Mouse (Mus musculus): ENCODE measurements around the gene Gm12569. TPM values are rescaled to one million over a fixed set of nuclear protein-coding genes. Genes with fewer than 3 reads are reported as not detected.

Gm12569 gene
- polyA plus RNA-seq, 1 experiment from 2014 or later = not detected

DNA sequence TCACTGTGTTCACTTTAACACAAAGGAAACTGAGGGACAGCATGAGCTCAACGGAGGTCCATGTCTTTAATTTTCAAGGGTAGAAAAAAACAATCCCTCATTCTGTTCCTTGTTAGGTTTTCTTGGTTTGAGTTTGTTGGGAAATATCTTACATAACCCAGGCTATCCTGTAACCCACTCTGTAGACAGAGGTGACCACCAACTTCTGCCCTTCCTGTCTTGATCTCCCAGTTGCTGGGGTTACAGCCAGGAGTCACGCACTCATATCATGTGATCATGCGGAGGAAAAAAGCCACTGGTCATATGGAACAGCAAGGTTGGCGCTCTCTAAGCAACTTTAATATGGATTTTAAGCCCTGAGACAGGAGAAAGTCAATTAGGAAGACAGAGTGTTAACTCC, 36.7 kb downstream of the Gm12569 start:
- H3K4me3 ChIP-seq (ENCODE audit: low read depth, low read length) = no peak overlapping the region
- no peaks in the 10 kb centered on the region for H3K27me3 ChIP-seq (ENCODE audit: control insufficient read depth, insufficient read depth, low read length)
- no peak overlapping the region for H3K27ac ChIP-seq (ENCODE audit: low read depth, low read length)
- no peaks in the 10 kb centered on the region for H3K36me3 ChIP-seq (ENCODE audit: control insufficient read depth, insufficient read depth, low read length)
- H3K4me2 ChIP-seq (replicated peaks; ENCODE audit: low read depth, low read length) = no peak overlapping the region
- 83% methylated on average over 4 of the region's 4 CpGs for WGBS
- no peak for DNase-seq (ENCODE audit: low spot score)
- no peak overlapping the region for H3K9ac ChIP-seq (ENCODE audit: low read depth, low read length)
- no peak for ATAC-seq (ENCODE audit: low FRiP score)
- no peaks in the 10 kb centered on the region for H3K4me1 ChIP-seq (replicated peaks; ENCODE audit: control insufficient read depth, insufficient read depth, low read length)
- H3K9me3 ChIP-seq (ENCODE audit: control insufficient read depth, low read length) = no peaks in the 10 kb centered on the region

DNA sequence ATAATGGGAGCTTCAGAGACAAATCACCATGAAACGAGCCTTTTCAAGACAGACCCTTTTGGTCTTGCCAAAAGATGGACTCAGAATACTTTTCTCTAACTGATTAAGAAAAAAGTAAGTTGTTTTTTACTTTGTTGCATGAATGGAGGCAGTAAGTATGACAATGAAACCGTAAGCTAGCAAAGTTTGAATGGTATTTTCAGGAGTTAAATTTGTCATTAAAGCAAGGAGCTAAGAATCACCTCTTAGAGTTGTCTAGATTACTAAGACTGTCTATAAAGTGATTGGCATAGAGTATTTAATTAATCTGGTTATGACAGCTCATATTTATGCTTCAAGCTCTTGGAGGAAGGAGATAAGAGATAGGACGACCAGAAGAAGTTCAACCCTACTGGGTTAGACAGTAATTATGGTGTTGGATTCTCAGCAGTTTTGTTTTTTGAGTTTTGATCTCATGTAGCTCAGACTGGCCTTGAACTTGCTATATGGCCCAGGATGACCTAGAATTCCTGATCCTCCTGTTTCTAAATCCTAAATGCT, 41.5 kb downstream of the Gm12569 start, which contains the start of gene Clk4:
TSS of gene Clk4 (plus strand) at position 51 of the 540 bp plus-strand sequence.
- H3K4me1 ChIP-seq (replicated peaks; ENCODE audit: control insufficient read depth, insufficient read depth, low read length) = peaks cover 2% of the 10 kb centered on the region; the same call in 1 of the 2 replicates
- 78% methylated on average over 3 of the region's 3 CpGs for WGBS
- ATAC-seq (ENCODE audit: low FRiP score) (no peak), DNase-seq (ENCODE audit: low spot score) (no peak)
- H3K9ac ChIP-seq (ENCODE audit: low read depth, low read length) = peak within 1 kb of the TSS; percentile 74
- peak within 1 kb of the TSS; percentile 91; the same call in 1 of the 2 replicates for H3K27ac ChIP-seq (ENCODE audit: low read depth, low read length)
- H3K4me2 ChIP-seq (replicated peaks; ENCODE audit: low read depth, low read length) = peak within 1 kb of the TSS; percentile 83
- H3K27me3 ChIP-seq (ENCODE audit: control insufficient read depth, insufficient read depth, low read length) = no peaks in the 10 kb centered on the region
- H3K9me3 ChIP-seq (ENCODE audit: control insufficient read depth, low read length) = no peaks in the 10 kb centered on the region
- no peaks in the 10 kb centered on the region for H3K36me3 ChIP-seq (ENCODE audit: control insufficient read depth, insufficient read depth, low read length)
- H3K4me3 ChIP-seq (ENCODE audit: low read depth, low read length) = peak within 1 kb of the TSS; percentile 94

DNA sequence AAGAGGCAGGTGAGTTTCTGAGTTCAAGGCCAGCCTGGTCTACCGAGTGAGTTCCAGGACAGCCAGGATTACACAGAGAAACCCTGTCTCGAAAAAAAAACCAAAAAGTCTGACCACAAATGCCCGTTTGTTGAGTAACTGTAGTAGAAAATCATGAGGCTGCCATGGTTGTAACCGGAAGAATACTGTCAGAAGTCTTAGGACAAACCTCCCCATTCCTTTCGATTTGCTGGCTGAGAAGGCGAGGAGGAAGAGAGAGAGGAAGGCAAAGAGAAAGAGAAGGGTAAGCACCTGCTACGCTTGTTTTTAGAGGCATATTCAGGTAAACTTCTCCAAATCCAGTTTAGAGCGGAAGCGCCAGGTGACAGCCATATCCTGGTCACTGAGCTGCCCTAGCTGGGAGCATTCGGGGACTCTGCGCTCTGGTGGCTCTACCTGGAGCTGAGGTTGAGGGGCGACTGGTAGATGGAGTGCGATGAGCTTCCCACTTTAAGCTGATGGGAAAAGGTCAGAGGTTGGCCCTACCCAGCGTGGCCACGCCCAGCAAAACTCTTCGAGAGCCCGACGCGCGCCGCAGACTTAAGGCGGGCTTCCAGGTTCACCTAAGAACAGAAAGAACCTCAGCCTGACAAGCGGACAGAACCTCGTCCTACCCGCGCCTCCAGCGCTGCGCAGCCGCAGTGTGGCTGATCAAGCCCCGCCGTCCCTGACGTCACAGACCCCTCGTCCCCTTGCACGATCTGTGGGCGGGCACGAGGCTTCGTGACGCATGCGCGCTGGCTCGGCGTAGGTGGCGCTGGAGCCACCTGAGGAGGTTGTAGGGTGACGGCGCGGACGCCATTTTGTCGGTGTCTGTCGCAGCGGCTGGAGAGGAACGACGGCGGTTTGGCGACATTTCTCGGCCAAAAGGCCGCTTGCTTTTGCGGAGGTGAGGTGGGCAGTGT, 42.3 kb downstream of the Gm12569 start, which contains the start of gene BC049762:
TSS of gene BC049762 (minus strand) at position 705 of the 944 bp plus-strand sequence.
- peak within 1 kb of the TSS; percentile 94 for H3K4me3 ChIP-seq (ENCODE audit: low read depth, low read length)
- peak within 1 kb of the TSS; percentile 91 for H3K27ac ChIP-seq (ENCODE audit: low read depth, low read length)
- ATAC-seq (ENCODE audit: low FRiP score) (peak; percentile 99), DNase-seq (ENCODE audit: low spot score) (peak; percentile 99)
- no peaks in the 10 kb centered on the region for H3K9me3 ChIP-seq (ENCODE audit: control insufficient read depth, low read length)
- 9% methylated on average over 57 of the region's 57 CpGs for WGBS
- H3K36me3 ChIP-seq (ENCODE audit: control insufficient read depth, insufficient read depth, low read length) = no peaks in the 10 kb centered on the region
- peak within 1 kb of the TSS; percentile 83 for H3K4me2 ChIP-seq (replicated peaks; ENCODE audit: low read depth, low read length)
- H3K4me1 ChIP-seq (replicated peaks; ENCODE audit: control insufficient read depth, insufficient read depth, low read length) = peaks cover 2% of the 10 kb centered on the region; the same call in 1 of the 2 replicates
- no peaks in the 10 kb centered on the region for H3K27me3 ChIP-seq (ENCODE audit: control insufficient read depth, insufficient read depth, low read length)
- H3K9ac ChIP-seq (ENCODE audit: low read depth, low read length) = peak within 1 kb of the TSS; percentile 97

DNA sequence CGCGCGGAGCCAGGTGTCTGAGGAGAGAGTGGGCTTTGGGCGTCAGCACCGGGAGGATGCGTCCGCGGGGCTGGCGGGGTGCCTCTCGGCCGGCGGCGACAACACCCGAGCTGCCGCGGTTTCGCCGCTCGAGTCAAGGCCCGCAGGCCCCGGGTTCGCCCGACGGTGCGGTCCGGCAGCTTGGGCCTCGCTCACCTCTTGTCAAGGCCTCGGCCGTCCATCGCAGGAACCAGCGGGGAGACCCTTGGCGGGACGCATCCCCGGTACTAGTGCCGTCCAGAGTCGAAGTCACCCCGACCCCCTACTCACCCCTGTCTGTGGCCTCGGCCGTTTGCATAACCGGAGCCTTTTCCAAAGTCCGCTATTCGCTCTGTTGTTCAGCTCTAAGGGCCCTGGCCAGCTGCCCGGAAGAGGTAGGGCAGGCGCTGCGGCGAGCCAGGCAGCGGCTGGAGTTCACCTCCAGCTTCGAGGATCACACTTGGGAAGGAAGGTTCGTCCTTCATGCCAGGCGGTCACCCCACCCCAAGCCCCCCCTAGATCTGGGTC, 43.1 kb downstream of the Gm12569 start:
- Histone ChIP-seq H3K36me3 (ENCODE audit: control insufficient read depth, insufficient read depth, low read length) (no peaks in the 10 kb centered on the region), H3K9me3 (ENCODE audit: control insufficient read depth, low read length) (no peaks in the 10 kb centered on the region), H3K27ac (ENCODE audit: low read depth, low read length) (peak overlapping the region; percentile 91), H3K4me2 (replicated peaks; ENCODE audit: low read depth, low read length) (peak overlapping the region; percentile 83), H3K4me1 (replicated peaks; ENCODE audit: control insufficient read depth, insufficient read depth, low read length) (peaks cover 2% of the 10 kb centered on the region; the same call in 1 of the 2 replicates), H3K4me3 (ENCODE audit: low read depth, low read length) (peak overlapping the region; percentile 94), H3K27me3 (ENCODE audit: control insufficient read depth, insufficient read depth, low read length) (no peaks in the 10 kb centered on the region), H3K9ac (ENCODE audit: low read depth, low read length) (peak overlapping the region; percentile 97)
- no peak for DNase-seq (ENCODE audit: low spot score)
- peak; percentile 76 for ATAC-seq (ENCODE audit: low FRiP score)
- WGBS = under 1% methylated on average over 50 of the region's 50 CpGs

GRCm38 (mm10) chr11:51264352-51264751, 44.1 kb downstream of the Gm12569 start:
- Histone ChIP-seq H3K36me3 (ENCODE audit: control insufficient read depth, insufficient read depth, low read length) (no peaks in the 10 kb centered on the region), H3K4me1 (replicated peaks; ENCODE audit: control insufficient read depth, insufficient read depth, low read length) (peaks cover 2% of the 10 kb centered on the region; the same call in 1 of the 2 replicates), H3K9ac (ENCODE audit: low read depth, low read length) (no peak overlapping the region; the same call in 1 of the 2 replicates), H3K27me3 (ENCODE audit: control insufficient read depth, insufficient read depth, low read length) (no peaks in the 10 kb centered on the region), H3K9me3 (ENCODE audit: control insufficient read depth, low read length) (no peaks in the 10 kb centered on the region), H3K4me3 (ENCODE audit: low read depth, low read length) (peak overlapping the region; percentile 94), H3K4me2 (replicated peaks; ENCODE audit: low read depth, low read length) (peak overlapping the region; percentile 83), H3K27ac (ENCODE audit: low read depth, low read length) (no peak overlapping the region)
- WGBS = 34% methylated on average over 6 of the region's 6 CpGs
- DNase-seq (ENCODE audit: low spot score) (no peak), ATAC-seq (ENCODE audit: low FRiP score) (no peak)

- ATAC-seq (ENCODE audit: low FRiP score) (no peak), DNase-seq (ENCODE audit: low spot score) (peak; percentile 57)
- H3K4me1 ChIP-seq (replicated peaks; ENCODE audit: control insufficient read depth, insufficient read depth, low read length) = peaks cover 2% of the 10 kb centered on the region; the same call in 1 of the 2 replicates
- no peaks in the 10 kb centered on the region for H3K27me3 ChIP-seq (ENCODE audit: control insufficient read depth, insufficient read depth, low read length)
- no peak overlapping the region for H3K9ac ChIP-seq (ENCODE audit: low read depth, low read length)
- H3K4me3 ChIP-seq (ENCODE audit: low read depth, low read length) = no peak overlapping the region
- H3K4me2 ChIP-seq (replicated peaks; ENCODE audit: low read depth, low read length) = 0 out of 2 replicates have a peak overlapping the region, but pooled peaks have one; percentile 3
- WGBS = 58% methylated on average over 3 of the region's 3 CpGs
- no peaks in the 10 kb centered on the region for H3K9me3 ChIP-seq (ENCODE audit: control insufficient read depth, low read length)
- no peaks in the 10 kb centered on the region for H3K36me3 ChIP-seq (ENCODE audit: control insufficient read depth, insufficient read depth, low read length)
- H3K27ac ChIP-seq (ENCODE audit: low read depth, low read length) = no peak overlapping the region
Measured at GRCm38 (mm10) chr11:51265326-51265725, 45.1 kb downstream of the Gm12569 start.

- no peak overlapping the region for H3K4me2 ChIP-seq (replicated peaks; ENCODE audit: low read depth, low read length)
- no peaks in the 10 kb centered on the region for H3K27me3 ChIP-seq (ENCODE audit: control insufficient read depth, insufficient read depth, low read length)
- H3K4me3 ChIP-seq (ENCODE audit: low read depth, low read length) = no peak overlapping the region
- 0 out of 2 replicates have a peak, but pooled peaks cover 6% of the 10 kb centered on the region for H3K36me3 ChIP-seq (ENCODE audit: control insufficient read depth, insufficient read depth, low read length)
- H3K27ac ChIP-seq (ENCODE audit: low read depth, low read length) = no peak overlapping the region
- no peaks in the 10 kb centered on the region for H3K4me1 ChIP-seq (replicated peaks; ENCODE audit: control insufficient read depth, insufficient read depth, low read length)
- no peak for DNase-seq (ENCODE audit: low spot score)
- 73% methylated on average over 1 of the region's 1 CpGs for WGBS
- no peak for ATAC-seq (ENCODE audit: low FRiP score)
- H3K9me3 ChIP-seq (ENCODE audit: control insufficient read depth, low read length) = no peaks in the 10 kb centered on the region
- H3K9ac ChIP-seq (ENCODE audit: low read depth, low read length) = no peak overlapping the region
Measured at GRCm38 (mm10) chr11:51274418-51274817, 54.1 kb downstream of the Gm12569 start.
